Mouse (Mus musculus): ENCODE data around the gene Srcin1.

Srcin1 gene

GRCm38 (mm10) chr11:97576136-97576906, at the start of gene Srcin1:
Srcin1 (minus strand) TSS chr11:97576186.
- no peak for DNase-seq (ENCODE audit: low read depth, low spot score)

- DNase-seq (ENCODE audit: low read depth, low spot score): no peak
These were observed 49.6 kb upstream of the Srcin1 start for GRCm38 (mm10) chr11:97625551-97625950.

DNA sequence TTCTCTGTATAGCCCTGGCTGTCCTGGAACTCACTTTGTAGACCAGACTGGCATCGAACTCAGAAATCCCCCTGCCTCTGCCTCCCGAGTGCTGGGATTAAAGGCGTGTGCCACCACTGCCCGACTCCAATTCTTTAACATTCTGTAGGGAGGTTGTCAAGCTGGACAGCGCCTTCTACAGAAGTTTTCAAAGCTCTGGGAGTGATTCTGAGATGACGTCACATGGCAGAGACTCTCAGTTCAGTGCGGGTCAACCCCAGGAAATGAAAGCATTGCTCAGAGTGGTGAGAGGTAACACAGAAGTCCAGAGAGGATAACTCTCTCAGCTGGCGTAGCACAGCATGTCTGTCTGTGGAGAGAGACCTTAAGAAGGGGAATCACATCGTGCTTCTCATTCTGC, 47.2 kb upstream of the Srcin1 start:
- no peak for DNase-seq (ENCODE audit: low read depth, low spot score)

- no peak for DNase-seq (ENCODE audit: low read depth, low spot score)
These were observed 46.5 kb upstream of the Srcin1 start for GRCm38 (mm10) chr11:97622440-97622839.

DNA sequence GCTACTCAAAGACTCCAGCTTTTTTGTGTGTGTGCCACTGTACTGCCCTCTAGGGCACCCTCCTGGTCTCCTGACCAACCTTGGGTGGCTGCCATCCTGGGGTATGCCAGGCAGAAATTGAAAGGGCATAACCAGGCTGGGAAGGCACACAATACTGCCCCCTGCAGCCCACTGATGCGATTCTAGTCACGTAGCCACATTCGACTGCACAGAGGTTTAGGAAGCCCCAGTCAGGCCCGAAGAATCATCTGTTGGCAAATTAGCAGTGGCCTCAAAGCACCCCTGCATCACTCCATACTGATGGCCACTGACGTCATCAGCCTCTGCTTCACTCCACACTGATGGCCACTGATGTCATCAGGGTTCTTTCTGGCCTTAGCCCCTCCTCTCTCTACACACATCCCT, 43.4 kb upstream of the Srcin1 start:
- DNase-seq (ENCODE audit: low read depth, low spot score): no peak

GRCm38 (mm10) chr11:97618368-97618767, 42.4 kb upstream of the Srcin1 start:
- no peak for DNase-seq (ENCODE audit: low read depth, low spot score)

DNA sequence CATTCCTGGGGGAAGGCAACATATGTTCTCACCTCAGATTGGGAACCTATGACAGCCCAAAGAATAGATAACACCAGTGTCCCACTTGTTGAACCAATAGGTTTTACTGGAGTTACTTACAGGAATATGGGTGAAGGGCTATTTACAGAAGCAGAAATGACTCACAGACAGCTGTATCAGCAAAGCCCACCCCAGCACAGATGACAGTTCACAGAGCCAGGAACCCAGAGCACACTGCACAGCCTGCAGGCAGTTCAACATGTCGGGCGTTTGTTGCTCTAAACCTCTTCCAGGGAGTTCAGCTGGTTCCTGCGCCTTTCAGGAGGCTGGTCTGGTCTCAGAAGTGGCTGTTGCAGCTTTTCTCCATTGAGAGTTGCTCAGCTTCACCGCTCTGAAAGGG, 39.3 kb upstream of the Srcin1 start:
- DNase-seq (ENCODE audit: low read depth, low spot score): no peak

DNA sequence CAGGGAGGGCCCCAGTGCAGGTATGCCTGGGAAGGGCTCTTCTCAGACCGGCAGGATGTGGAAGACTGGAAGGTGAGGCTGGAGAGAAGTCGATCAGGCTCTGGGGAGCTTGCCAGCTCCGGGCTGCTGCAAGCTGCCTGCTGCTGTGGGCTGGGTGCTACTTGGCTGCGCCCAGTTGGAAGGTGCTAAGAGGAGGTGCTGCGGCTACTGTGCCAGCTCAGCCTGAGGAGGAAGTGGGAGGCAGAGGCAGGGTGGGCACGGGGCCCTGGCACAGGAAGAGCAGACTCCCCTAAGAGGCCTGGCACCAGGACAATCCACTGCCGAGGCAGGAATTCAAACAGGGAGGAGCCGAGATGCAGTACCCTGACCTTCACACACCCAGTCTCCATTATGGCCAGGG, 35.1 kb upstream of the Srcin1 start:
- DNase-seq (ENCODE audit: low read depth, low spot score): no peak

- no peak for DNase-seq (ENCODE audit: low read depth, low spot score)
These were observed 33.8 kb upstream of the Srcin1 start for GRCm38 (mm10) chr11:97609743-97610142.

DNA sequence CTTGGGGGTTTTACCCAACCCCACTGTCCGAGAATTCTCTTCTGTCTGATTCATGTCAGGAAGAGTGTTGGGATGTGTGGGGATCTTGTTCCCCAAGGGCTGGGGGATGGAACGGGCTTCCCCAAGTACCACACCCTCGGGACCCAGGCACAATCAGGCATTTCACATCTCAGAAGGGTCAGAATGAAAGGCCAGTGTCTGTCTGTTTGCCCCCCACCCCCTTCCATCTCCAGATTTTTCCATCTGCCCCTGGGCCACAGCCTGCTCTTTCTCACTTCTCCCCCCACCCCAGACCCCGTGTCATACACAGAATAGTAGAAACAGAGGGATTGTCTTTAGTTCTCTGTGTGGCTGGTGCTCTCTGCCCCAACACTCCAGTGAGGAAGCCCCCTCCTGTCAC, 32.9 kb upstream of the Srcin1 start:
- no peak for DNase-seq (ENCODE audit: low read depth, low spot score)

- no peak for DNase-seq (ENCODE audit: low read depth, low spot score)
These were observed 31.2 kb upstream of the Srcin1 start for GRCm38 (mm10) chr11:97607056-97607725.

DNA sequence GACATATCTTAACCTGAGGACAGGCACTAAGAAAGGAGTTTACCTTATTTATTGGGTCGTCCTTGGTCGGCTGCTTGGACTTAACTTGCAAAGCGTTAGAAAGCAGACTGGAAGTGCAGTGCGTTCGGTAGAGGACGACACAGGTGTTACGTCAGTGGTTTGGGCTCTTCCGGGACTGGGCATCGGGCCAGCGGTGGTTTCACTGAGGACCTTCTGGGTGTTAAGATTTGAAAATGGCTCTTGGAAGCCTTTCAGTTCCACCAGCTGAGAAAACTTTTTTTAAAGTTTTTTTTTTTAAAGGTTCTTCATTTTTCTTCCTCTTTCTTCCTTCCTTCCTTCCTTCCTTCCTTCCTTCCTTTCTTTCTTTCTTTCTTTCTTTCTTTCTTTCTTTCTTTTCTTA, 27.9 kb upstream of the Srcin1 start:
- no peak for DNase-seq (ENCODE audit: low read depth, low spot score)

DNA sequence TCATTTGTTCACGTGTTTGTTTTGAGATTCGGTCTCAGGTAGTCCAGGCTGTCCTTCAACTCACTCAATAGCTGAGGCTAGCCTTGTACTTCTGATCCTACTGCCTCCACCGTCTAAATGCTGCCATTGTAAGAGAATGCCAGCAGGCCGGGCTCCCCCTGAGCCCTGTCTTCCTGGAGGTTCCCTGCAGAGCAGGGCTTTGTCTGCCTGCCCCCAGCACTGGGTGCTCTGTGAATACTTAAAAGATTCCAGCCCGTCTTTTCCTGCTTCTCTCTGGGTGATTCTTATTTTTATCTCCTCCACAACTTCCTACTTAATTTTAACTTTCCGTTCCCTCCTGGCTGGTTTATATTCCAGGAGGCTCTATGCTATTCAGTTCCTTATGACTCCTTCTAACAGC, 26.2 kb upstream of the Srcin1 start:
- no peak for DNase-seq (ENCODE audit: low read depth, low spot score)

GRCm38 (mm10) chr11:97599104-97599503, 23.1 kb upstream of the Srcin1 start:
- DNase-seq (ENCODE audit: low read depth, low spot score): no peak

DNA sequence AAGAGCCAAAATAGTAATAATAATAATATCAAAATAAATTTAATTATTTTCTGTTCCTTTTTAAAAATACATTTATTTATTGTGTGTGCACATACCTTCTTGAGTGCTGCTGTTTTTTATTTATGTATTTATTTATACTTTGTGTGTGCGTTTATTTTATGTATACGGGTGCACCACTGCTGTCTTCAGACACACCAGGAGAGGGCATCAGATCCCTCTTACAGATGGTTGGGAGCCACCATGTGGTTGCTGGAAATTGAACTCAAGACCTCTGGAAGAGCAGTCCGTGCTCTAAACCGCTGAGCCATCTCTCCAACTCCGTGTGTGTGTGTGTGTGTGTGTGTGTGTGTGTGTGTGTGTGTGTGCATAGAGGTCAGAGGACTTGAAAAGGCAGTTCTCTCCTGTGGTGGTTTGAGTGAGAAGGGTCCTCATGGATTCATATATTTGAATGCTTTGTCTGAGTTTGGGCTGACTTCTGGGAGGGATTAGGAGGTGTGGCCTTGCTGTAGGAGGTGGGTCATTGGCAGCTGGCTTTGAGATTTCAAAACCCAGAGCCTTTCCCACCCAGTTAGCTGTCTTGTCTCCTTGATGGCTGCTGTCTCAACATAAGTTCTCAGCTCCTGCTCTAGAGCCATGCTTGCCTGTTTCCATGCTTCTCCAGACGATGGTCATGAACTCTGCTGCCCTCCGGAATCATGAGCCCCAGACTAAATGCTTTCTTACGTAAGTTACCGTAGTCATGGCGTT, 22.1 kb upstream of the Srcin1 start:
- DNase-seq (ENCODE audit: low read depth, low spot score): no peak

DNA sequence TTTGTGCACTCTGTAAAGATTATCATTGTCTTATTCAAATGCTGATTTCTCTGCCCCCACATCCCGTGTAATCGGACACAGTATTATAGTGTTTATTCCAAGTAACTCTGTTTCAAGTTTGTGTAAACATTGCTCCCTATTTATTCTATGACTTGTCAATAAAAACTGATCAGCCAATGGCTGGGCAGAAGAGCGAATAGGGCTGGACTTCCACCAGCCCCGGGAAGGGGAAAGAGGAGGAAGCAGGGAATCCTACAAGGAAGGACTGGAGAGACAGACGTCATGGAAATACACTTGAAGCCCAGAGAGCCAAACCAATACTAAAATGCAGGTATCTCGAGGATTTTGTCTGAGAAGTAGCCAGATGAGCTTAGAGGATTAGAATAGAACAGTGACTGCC, 18.1 kb upstream of the Srcin1 start:
- DNase-seq (ENCODE audit: low read depth, low spot score): no peak

GRCm38 (mm10) chr11:97591910-97592309, 15.9 kb upstream of the Srcin1 start:
- no peak for DNase-seq (ENCODE audit: low read depth, low spot score)

DNA sequence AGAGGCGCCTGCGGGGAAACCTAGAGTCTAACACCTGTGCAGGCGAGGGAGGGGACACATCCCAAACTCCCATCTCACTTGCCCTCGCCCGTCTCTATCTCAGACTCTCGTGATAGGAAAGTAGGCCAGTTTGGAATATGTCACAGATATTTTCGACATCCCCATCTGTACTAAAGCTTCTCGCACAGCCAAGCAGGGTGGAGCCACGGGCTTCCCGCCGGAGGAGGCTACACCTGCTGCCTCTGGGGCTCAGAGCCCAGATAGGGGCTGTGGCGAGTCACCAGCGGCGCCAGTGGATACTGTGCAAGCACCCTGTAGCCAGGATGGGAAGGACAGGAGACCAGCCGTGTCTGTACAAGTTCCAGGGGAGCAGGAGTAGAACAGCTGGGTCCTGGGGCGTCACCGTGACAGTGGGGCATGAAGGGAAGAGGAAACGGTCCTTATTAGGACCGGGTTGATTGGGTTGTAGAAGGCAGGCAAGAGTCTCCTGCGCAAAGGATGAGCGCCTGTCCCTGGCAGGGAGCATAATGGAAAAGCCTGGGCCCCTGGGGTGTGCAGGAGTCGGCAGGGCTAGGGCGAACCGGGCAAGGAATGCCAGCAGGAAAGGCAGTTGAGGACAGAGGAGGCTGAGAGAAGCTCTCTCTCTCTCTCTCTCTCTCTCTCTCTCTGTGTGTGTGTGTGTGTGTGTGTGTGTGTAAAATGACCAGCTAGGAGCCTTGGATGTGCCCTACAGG, 14.4 kb upstream of the Srcin1 start:
- no peak for DNase-seq (ENCODE audit: low read depth, low spot score)

GRCm38 (mm10) chr11:97589216-97589615, 13.2 kb upstream of the Srcin1 start:
- no peak for DNase-seq (ENCODE audit: low read depth, low spot score)

DNA sequence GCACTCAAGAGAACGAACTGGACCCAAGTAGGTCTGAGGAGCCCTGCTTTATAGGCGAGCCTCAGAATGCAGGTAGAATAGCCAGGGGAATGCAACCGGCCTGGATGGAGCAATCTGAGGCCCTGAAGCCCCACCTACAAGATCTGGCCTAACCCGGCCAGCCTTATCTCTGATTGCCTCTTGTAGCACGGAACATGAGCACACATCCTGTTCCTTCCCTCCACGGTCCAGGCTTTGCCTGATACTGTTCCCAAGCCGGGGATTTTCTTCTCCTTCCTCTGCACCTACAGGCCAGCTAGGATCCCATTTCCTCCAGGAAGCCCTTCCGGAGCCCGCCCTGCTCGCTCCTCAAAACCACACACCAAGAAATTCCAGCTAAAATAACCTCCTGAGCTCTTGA, 9.9 kb upstream of the Srcin1 start:
- DNase-seq (ENCODE audit: low read depth, low spot score): no peak

GRCm38 (mm10) chr11:97584476-97584875, 8.5 kb upstream of the Srcin1 start:
- DNase-seq (ENCODE audit: low read depth, low spot score): no peak

Data from WW6 (cell line).